Mouse (Mus musculus): ENCODE data around the gene Eef1a2. TPM values are rescaled to one million over a fixed set of nuclear protein-coding genes. Genes with fewer than 3 reads are reported as not detected.

Eef1a2 gene
- total and polyA plus RNA-seq, 2 experiments, result 0.74 TPM; not detected in 1

- Histone ChIP-seq H3K79me2 (ENCODE audit: control insufficient read depth, insufficient read depth, low read length) (no peaks in the 10 kb centered on the region), H3K27ac (replicated peaks; ENCODE audit: insufficient read depth, low read depth, low read length) (no peak within 1 kb of the TSS), H3K9ac (ENCODE audit: low read depth, low read length) (no peak within 1 kb of the TSS), H3K4me1 (ENCODE audit: control insufficient read depth, insufficient read depth, low read length) (no peaks in the 10 kb centered on the region), H3K27me3 (ENCODE audit: control insufficient read depth, insufficient read depth, low read length) (peaks cover 7% of the 10 kb centered on the region), H3K36me3 (ENCODE audit: control insufficient read depth, insufficient read depth, low read length) (no peaks in the 10 kb centered on the region), H3K4me3 (ENCODE audit: insufficient read depth, low read depth, low read length) (no peak within 1 kb of the TSS)
- DNase-seq (ENCODE audit: extremely low read depth, low read depth, low spot score), result no peak
- no peak for TF ChIP-seq POLR2A (IDR thresholded peaks at IDR 0.05; ENCODE audit: extremely low read depth, insufficient read depth, low read length)
- no peak for TF ChIP-seq CTCF (IDR thresholded peaks at IDR 0.05; ENCODE audit: low read depth, low read length)
- 1% methylated on average over 104 of the region's 104 CpGs for WGBS
These were observed 22.0 kb downstream of the Eef1a2 start, which contains the start of gene Kcnq2 for GRCm38 (mm10) chr2:181134591-181135445. TSS of gene Kcnq2 (minus strand) at chr2:181135300.

- TF ChIP-seq CTCF (IDR thresholded peaks at IDR 0.05; ENCODE audit: low read depth, low read length) (no peak), POLR2A (IDR thresholded peaks at IDR 0.05; ENCODE audit: extremely low read depth, insufficient read depth, low read length) (no peak)
- H3K27me3 ChIP-seq (ENCODE audit: control insufficient read depth, insufficient read depth, low read length), result peaks cover 7% of the 10 kb centered on the region
These were observed 22.8 kb downstream of the Eef1a2 start for GRCm38 (mm10) chr2:181133837-181134590.

GRCm38 (mm10) chr2:181130245-181130644, 26.6 kb downstream of the Eef1a2 start:
- no peak for DNase-seq (ENCODE audit: extremely low read depth, low read depth, low spot score)
- no peaks in the 10 kb centered on the region for H3K36me3 ChIP-seq (ENCODE audit: control insufficient read depth, insufficient read depth, low read length)
- H3K79me2 ChIP-seq (ENCODE audit: control insufficient read depth, insufficient read depth, low read length), result no peaks in the 10 kb centered on the region
- 66% methylated on average over 4 of the region's 4 CpGs for WGBS
- peaks cover 7% of the 10 kb centered on the region for H3K27me3 ChIP-seq (ENCODE audit: control insufficient read depth, insufficient read depth, low read length)
- TF ChIP-seq CTCF (IDR thresholded peaks at IDR 0.05; ENCODE audit: low read depth, low read length) (no peak), POLR2A (IDR thresholded peaks at IDR 0.05; ENCODE audit: extremely low read depth, insufficient read depth, low read length) (no peak)
- no peaks in the 10 kb centered on the region for H3K4me1 ChIP-seq (ENCODE audit: control insufficient read depth, insufficient read depth, low read length)
- H3K4me3 ChIP-seq (ENCODE audit: insufficient read depth, low read depth, low read length), result no peak overlapping the region
- no peak overlapping the region for H3K9ac ChIP-seq (ENCODE audit: low read depth, low read length)
- no peak overlapping the region for H3K27ac ChIP-seq (replicated peaks; ENCODE audit: insufficient read depth, low read depth, low read length)

More at GRCm38 (mm10) chr2:181133837-181134590, 22.8 kb downstream of the Eef1a2 start:
- Histone ChIP-seq H3K27ac (replicated peaks; ENCODE audit: insufficient read depth, low read depth, low read length) (no peak overlapping the region), H3K36me3 (ENCODE audit: control insufficient read depth, insufficient read depth, low read length) (no peaks in the 10 kb centered on the region), H3K4me3 (ENCODE audit: insufficient read depth, low read depth, low read length) (no peak overlapping the region), H3K9ac (ENCODE audit: low read depth, low read length) (no peak overlapping the region), H3K4me1 (ENCODE audit: control insufficient read depth, insufficient read depth, low read length) (no peaks in the 10 kb centered on the region), H3K79me2 (ENCODE audit: control insufficient read depth, insufficient read depth, low read length) (no peaks in the 10 kb centered on the region)
- 14% methylated on average over 21 of the region's 22 CpGs for WGBS
- DNase-seq (ENCODE audit: extremely low read depth, low read depth, low spot score), result no peak

GRCm38 (mm10) chr2:181128963-181129362, 27.9 kb downstream of the Eef1a2 start:
- H3K27me3 ChIP-seq (ENCODE audit: control insufficient read depth, insufficient read depth, low read length), result no peaks in the 10 kb centered on the region; the same call in 1 of the 2 replicates
- H3K27ac ChIP-seq (replicated peaks; ENCODE audit: insufficient read depth, low read depth, low read length), result no peak overlapping the region
- no peaks in the 10 kb centered on the region for H3K79me2 ChIP-seq (ENCODE audit: control insufficient read depth, insufficient read depth, low read length)
- no peak overlapping the region for H3K4me3 ChIP-seq (ENCODE audit: insufficient read depth, low read depth, low read length)
- H3K36me3 ChIP-seq (ENCODE audit: control insufficient read depth, insufficient read depth, low read length), result no peaks in the 10 kb centered on the region
- H3K4me1 ChIP-seq (ENCODE audit: control insufficient read depth, insufficient read depth, low read length), result no peaks in the 10 kb centered on the region
- 69% methylated on average over 4 of the region's 4 CpGs for WGBS
- H3K9ac ChIP-seq (ENCODE audit: low read depth, low read length), result no peak overlapping the region
- DNase-seq (ENCODE audit: extremely low read depth, low read depth, low spot score), result no peak
- TF ChIP-seq POLR2A (IDR thresholded peaks at IDR 0.05; ENCODE audit: extremely low read depth, insufficient read depth, low read length) (no peak), CTCF (IDR thresholded peaks at IDR 0.05; ENCODE audit: low read depth, low read length) (no peak)

GRCm38 (mm10) chr2:181127786-181128185, 29.0 kb downstream of the Eef1a2 start:
- Histone ChIP-seq H3K79me2 (ENCODE audit: control insufficient read depth, insufficient read depth, low read length) (no peaks in the 10 kb centered on the region), H3K36me3 (ENCODE audit: control insufficient read depth, insufficient read depth, low read length) (no peaks in the 10 kb centered on the region), H3K4me1 (ENCODE audit: control insufficient read depth, insufficient read depth, low read length) (no peaks in the 10 kb centered on the region), H3K27ac (replicated peaks; ENCODE audit: insufficient read depth, low read depth, low read length) (no peak overlapping the region), H3K9ac (ENCODE audit: low read depth, low read length) (no peak overlapping the region), H3K27me3 (ENCODE audit: control insufficient read depth, insufficient read depth, low read length) (no peaks in the 10 kb centered on the region), H3K4me3 (ENCODE audit: insufficient read depth, low read depth, low read length) (no peak overlapping the region)
- TF ChIP-seq CTCF (IDR thresholded peaks at IDR 0.05; ENCODE audit: low read depth, low read length), result no peak
- no peak for TF ChIP-seq POLR2A (IDR thresholded peaks at IDR 0.05; ENCODE audit: extremely low read depth, insufficient read depth, low read length)
- no peak for DNase-seq (ENCODE audit: extremely low read depth, low read depth, low spot score)
- 52% methylated on average over 3 of the region's 3 CpGs for WGBS

All from liver, adult 2 months (tissue).